Mouse (Mus musculus): ENCODE measurements at regions not wholly inside any gene's neighbourhood (a gene's known extent, or its start where the extent isn't known, plus 50 kb on each side); places are given as distances from the start of the nearest gene placed in this dataset.

GRCm38 (mm10) chr16:21293569-21293968 lies 89.0 kb downstream of the Ephb3 start:
- H3K79me2 ChIP-seq (ENCODE audit: control insufficient read depth, insufficient read depth), result no peaks in the 10 kb centered on the region
- no peaks in the 10 kb centered on the region for H3K27me3 ChIP-seq (ENCODE audit: control insufficient read depth, insufficient read depth, insufficient read length)
- H3ac ChIP-seq (ENCODE audit: control insufficient read depth, insufficient read length), result no peak overlapping the region
- peak overlapping the region; percentile 1 for H3K4me3 ChIP-seq
- TF ChIP-seq POLR2AphosphoS2 (IDR thresholded peaks at IDR 0.05; ENCODE audit: insufficient read length, low read depth), result no peak
- TF ChIP-seq USF1 (IDR thresholded peaks at IDR 0.05; ENCODE audit: low read depth), result no peak
- TF ChIP-seq TCF3 (IDR thresholded peaks at IDR 0.05; ENCODE audit: insufficient read length, low read depth), result peak; percentile 88
- TF ChIP-seq POLR2A (IDR thresholded peaks at IDR 0.05; ENCODE audit: insufficient read length, low read depth), result no peak
- peak; percentile 87 for TF ChIP-seq TCF12 (IDR thresholded peaks at IDR 0.05; ENCODE audit: insufficient read depth, poor library complexity, severe bottlenecking)
- no peak for TF ChIP-seq E2F4 (IDR thresholded peaks at IDR 0.05; ENCODE audit: insufficient read depth)
- TF ChIP-seq MAX (IDR thresholded peaks at IDR 0.05; ENCODE audit: low read depth), result no peak
- TF ChIP-seq CEBPB (IDR thresholded peaks at IDR 0.05; ENCODE audit: insufficient read depth, poor library complexity, severe bottlenecking), result peak; percentile 74; the same call in 1 of the 2 replicates
- TF ChIP-seq MYOD1 (IDR thresholded peaks at IDR 0.05; ENCODE audit: control insufficient read depth in 1 of 3, insufficient read length in 2 of 3, low read depth in 2 of 3), result peak; percentile 95 to 99 (median 97)
- no peak for TF ChIP-seq SRF (IDR thresholded peaks at IDR 0.05; ENCODE audit: control insufficient read depth, insufficient read length, low read depth)
- TF ChIP-seq REST (IDR thresholded peaks at IDR 0.05; ENCODE audit: insufficient read depth, insufficient read length), result no peak
- TF ChIP-seq MYOG (IDR thresholded peaks at IDR 0.05; ENCODE audit: control insufficient read depth in 1 of 3, insufficient read depth in 1 of 3, insufficient read length in 2 of 3, low read depth in 2 of 3), result peak; percentile 69 to 94 (median 81)
- H3K36me3 ChIP-seq (ENCODE audit: control insufficient read depth, insufficient read depth), result no peaks in the 10 kb centered on the region
- peak overlapping the region; percentile 71 for H3K4me2 ChIP-seq (ENCODE audit: low read depth)

GRCm38 (mm10) chr16:21294677-21295411 lies 90.3 kb downstream of the Ephb3 start:
- Histone ChIP-seq H3K4me2 (ENCODE audit: low read depth) (peak overlapping the region; percentile 71), H3K36me3 (ENCODE audit: control insufficient read depth, insufficient read depth) (no peaks in the 10 kb centered on the region)
- TF ChIP-seq MYOD1 (IDR thresholded peaks at IDR 0.05; ENCODE audit: control insufficient read depth in 1 of 3, insufficient read length in 2 of 3, low read depth in 2 of 3) (peak in 2 of 3 experiments; percentile 26 to 67), POLR2A (IDR thresholded peaks at IDR 0.05; ENCODE audit: insufficient read length, low read depth) (no peak), TCF12 (IDR thresholded peaks at IDR 0.05; ENCODE audit: insufficient read depth, poor library complexity, severe bottlenecking) (no peak), E2F4 (IDR thresholded peaks at IDR 0.05; ENCODE audit: insufficient read depth) (no peak), SRF (IDR thresholded peaks at IDR 0.05; ENCODE audit: control insufficient read depth, insufficient read length, low read depth) (no peak), CEBPB (IDR thresholded peaks at IDR 0.05; ENCODE audit: insufficient read depth, poor library complexity, severe bottlenecking) (no peak), TCF3 (IDR thresholded peaks at IDR 0.05; ENCODE audit: insufficient read length, low read depth) (no peak), POLR2AphosphoS2 (IDR thresholded peaks at IDR 0.05; ENCODE audit: insufficient read length, low read depth) (no peak), REST (IDR thresholded peaks at IDR 0.05; ENCODE audit: insufficient read depth, insufficient read length) (no peak), USF1 (IDR thresholded peaks at IDR 0.05; ENCODE audit: low read depth) (peak; percentile 82), MYOG (IDR thresholded peaks at IDR 0.05; ENCODE audit: control insufficient read depth in 1 of 3, insufficient read depth in 1 of 3, insufficient read length in 2 of 3, low read depth in 2 of 3) (peak in 1 of 3 experiments; percentile 67), MAX (IDR thresholded peaks at IDR 0.05; ENCODE audit: low read depth) (no peak)

GRCm38 (mm10) chr16:21295956-21296733 lies 91.6 kb downstream of the Ephb3 start:
- Histone ChIP-seq H3K36me3 (ENCODE audit: control insufficient read depth, insufficient read depth) (no peaks in the 10 kb centered on the region), H3K4me3 (no peak overlapping the region), H3ac (ENCODE audit: control insufficient read depth, insufficient read length) (no peak overlapping the region), H3K79me2 (ENCODE audit: control insufficient read depth, insufficient read depth) (no peaks in the 10 kb centered on the region), H3K4me2 (ENCODE audit: low read depth) (peak overlapping the region; percentile 40), H3K27me3 (ENCODE audit: control insufficient read depth, insufficient read depth, insufficient read length) (no peaks in the 10 kb centered on the region)
- TF ChIP-seq MYOG (IDR thresholded peaks at IDR 0.05; ENCODE audit: control insufficient read depth in 1 of 3, insufficient read depth in 1 of 3, insufficient read length in 2 of 3, low read depth in 2 of 3) (no peak), TCF12 (IDR thresholded peaks at IDR 0.05; ENCODE audit: insufficient read depth, poor library complexity, severe bottlenecking) (no peak), POLR2A (IDR thresholded peaks at IDR 0.05; ENCODE audit: insufficient read length, low read depth) (no peak), TCF3 (IDR thresholded peaks at IDR 0.05; ENCODE audit: insufficient read length, low read depth) (no peak), POLR2AphosphoS2 (IDR thresholded peaks at IDR 0.05; ENCODE audit: insufficient read length, low read depth) (no peak), MYOD1 (IDR thresholded peaks at IDR 0.05; ENCODE audit: control insufficient read depth in 1 of 3, insufficient read length in 2 of 3, low read depth in 2 of 3) (no peak), USF1 (IDR thresholded peaks at IDR 0.05; ENCODE audit: low read depth) (no peak), E2F4 (IDR thresholded peaks at IDR 0.05; ENCODE audit: insufficient read depth) (no peak), CEBPB (IDR thresholded peaks at IDR 0.05; ENCODE audit: insufficient read depth, poor library complexity, severe bottlenecking) (no peak), MAX (IDR thresholded peaks at IDR 0.05; ENCODE audit: low read depth) (no peak), SRF (IDR thresholded peaks at IDR 0.05; ENCODE audit: control insufficient read depth, insufficient read length, low read depth) (no peak), REST (IDR thresholded peaks at IDR 0.05; ENCODE audit: insufficient read depth, insufficient read length) (no peak)

More at GRCm38 (mm10) chr16:21294677-21295411, 90.3 kb downstream of the Ephb3 start:
- Histone ChIP-seq H3ac (ENCODE audit: control insufficient read depth, insufficient read length) (no peak overlapping the region), H3K27me3 (ENCODE audit: control insufficient read depth, insufficient read depth, insufficient read length) (no peaks in the 10 kb centered on the region), H3K79me2 (ENCODE audit: control insufficient read depth, insufficient read depth) (no peaks in the 10 kb centered on the region), H3K4me3 (peak overlapping the region; percentile 1)

GRCm38 (mm10) chr16:21296786-21297185 lies 92.2 kb downstream of the Ephb3 start:
- TF ChIP-seq MYOG (IDR thresholded peaks at IDR 0.05; ENCODE audit: control insufficient read depth in 1 of 3, insufficient read depth in 1 of 3, insufficient read length in 2 of 3, low read depth in 2 of 3) (no peak), USF1 (IDR thresholded peaks at IDR 0.05; ENCODE audit: low read depth) (no peak), POLR2AphosphoS2 (IDR thresholded peaks at IDR 0.05; ENCODE audit: insufficient read length, low read depth) (no peak), E2F4 (IDR thresholded peaks at IDR 0.05; ENCODE audit: insufficient read depth) (no peak), CEBPB (IDR thresholded peaks at IDR 0.05; ENCODE audit: insufficient read depth, poor library complexity, severe bottlenecking) (no peak), TCF3 (IDR thresholded peaks at IDR 0.05; ENCODE audit: insufficient read length, low read depth) (no peak), SRF (IDR thresholded peaks at IDR 0.05; ENCODE audit: control insufficient read depth, insufficient read length, low read depth) (no peak), TCF12 (IDR thresholded peaks at IDR 0.05; ENCODE audit: insufficient read depth, poor library complexity, severe bottlenecking) (no peak), REST (IDR thresholded peaks at IDR 0.05; ENCODE audit: insufficient read depth, insufficient read length) (no peak), MYOD1 (IDR thresholded peaks at IDR 0.05; ENCODE audit: control insufficient read depth in 1 of 3, insufficient read length in 2 of 3, low read depth in 2 of 3) (no peak), MAX (IDR thresholded peaks at IDR 0.05; ENCODE audit: low read depth) (no peak), POLR2A (IDR thresholded peaks at IDR 0.05; ENCODE audit: insufficient read length, low read depth) (no peak)
- H3ac ChIP-seq (ENCODE audit: control insufficient read depth, insufficient read length), result no peak overlapping the region
- H3K27me3 ChIP-seq (ENCODE audit: control insufficient read depth, insufficient read depth, insufficient read length), result no peaks in the 10 kb centered on the region
- H3K36me3 ChIP-seq (ENCODE audit: control insufficient read depth, insufficient read depth), result no peaks in the 10 kb centered on the region
- no peak overlapping the region for H3K4me2 ChIP-seq (ENCODE audit: low read depth)
- H3K4me3 ChIP-seq, result no peak overlapping the region
- no peaks in the 10 kb centered on the region for H3K79me2 ChIP-seq (ENCODE audit: control insufficient read depth, insufficient read depth)

All from myocyte (in vitro differentiated cells).